Mouse (Mus musculus): ENCODE results near the gene Cacna1s. TPM values are rescaled to one million over a fixed set of nuclear protein-coding genes. Genes with fewer than 3 reads are reported as not detected.
A peak's percentile ranks its signal among the peaks of the same experiment; 100 is the strongest.

Cacna1s gene
- 100 to 1,000 TPM; 558 to 576 TPM for total RNA-seq (2021)
- long read RNA-seq, experiment 1, full-length matches to known transcripts = 478 of 706 reads
- long read RNA-seq, experiment 1, partial matches to known transcripts = 177 of 706 reads
- long read RNA-seq, experiment 1, other reads (novel, unspliced or antisense) = 51 of 706 reads
- long read RNA-seq, experiment 2, full-length matches to known transcripts = 485 of 728 reads
- long read RNA-seq, experiment 2, partial matches to known transcripts = 171 of 728 reads
- long read RNA-seq, experiment 2, other reads (novel, unspliced or antisense) = 72 of 728 reads

DNA sequence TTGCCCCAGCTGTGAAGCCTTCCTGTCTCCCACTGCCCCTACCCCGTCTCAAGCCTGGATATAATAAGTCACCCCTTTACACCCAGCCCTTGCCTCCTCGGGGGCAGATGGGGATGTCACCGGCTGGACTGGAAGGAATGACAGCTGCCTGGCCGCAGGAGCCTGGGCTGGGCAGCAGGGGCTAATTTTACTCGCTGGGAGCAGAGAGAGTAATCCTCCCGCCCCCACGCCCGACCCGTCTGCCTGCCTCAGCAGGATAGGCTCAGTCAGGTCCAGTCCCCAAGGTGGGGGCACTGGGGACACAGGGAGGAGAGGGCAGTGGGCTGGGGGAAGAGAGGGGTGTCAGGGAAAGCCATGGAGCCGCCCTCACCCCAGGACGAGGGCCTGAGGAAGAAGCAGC lies at the start of gene Cacna1s:
TSS of gene Cacna1s (plus strand) at position 204 of the 400 bp plus-strand sequence.
- DNase-seq = peak; percentile 64

DNA sequence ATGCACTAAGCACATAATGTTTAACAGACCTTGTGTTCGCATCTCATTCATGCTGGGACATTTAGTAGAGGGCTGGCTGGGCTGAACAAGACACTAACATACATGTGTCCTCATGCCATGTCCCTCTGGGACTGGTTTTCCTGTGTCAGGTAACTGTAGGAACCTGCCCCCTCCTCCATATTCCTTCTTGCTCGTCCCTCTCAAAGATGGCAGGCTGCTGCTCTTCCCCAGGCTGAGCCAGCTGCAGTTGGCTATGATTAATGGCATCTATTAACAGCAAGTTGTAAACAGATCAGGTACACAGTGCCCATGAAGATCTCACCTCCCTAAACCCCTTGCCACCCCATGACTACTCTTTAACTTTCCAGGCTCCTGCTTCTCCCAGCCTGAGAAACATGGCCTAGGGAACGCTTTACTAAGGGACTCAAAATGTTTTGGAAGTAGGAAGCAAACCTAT lies 46.2 kb upstream of the Cacna1s start, which contains the start of gene Igfn1:
TSS of gene Igfn1 (minus strand) at position 51 of the 457 bp plus-strand sequence.
- no peak for DNase-seq

- peak; percentile 78 for DNase-seq
Measured at GRCm38 (mm10) chr1:136007211-136008158, 45.1 kb upstream of the Cacna1s start, which contains the start of gene Tmem9. TSS of gene Tmem9 (plus strand) at chr1:136008150.

GRCm38 (mm10) chr1:136008159-136008533 lies 44.4 kb upstream of the Cacna1s start:
- no peak for DNase-seq

GRCm38 (mm10) chr1:136010247-136010646 lies 42.3 kb upstream of the Cacna1s start:
- no peak for DNase-seq

DNA sequence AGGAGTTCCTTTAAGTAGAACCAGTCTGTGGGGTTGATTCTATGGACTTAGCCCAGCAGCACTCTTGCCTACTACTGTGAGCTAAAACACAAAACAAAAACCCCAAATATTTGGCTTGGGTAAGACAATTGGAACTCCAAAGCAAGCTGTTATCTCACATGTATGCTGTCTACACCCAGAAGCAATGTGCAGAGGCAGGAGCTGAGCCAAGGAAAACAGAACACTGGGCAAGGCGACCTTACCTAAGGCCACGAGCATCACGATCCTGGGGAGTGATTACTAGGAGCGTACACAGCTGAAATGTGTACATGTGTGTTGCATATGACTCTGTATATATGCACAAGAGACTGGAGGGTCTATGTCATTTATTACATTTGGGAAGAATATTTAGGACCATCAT lies 39.0 kb upstream of the Cacna1s start:
- DNase-seq = no peak

- no peak for DNase-seq
Measured at GRCm38 (mm10) chr1:136014796-136015502, 37.6 kb upstream of the Cacna1s start.

DNA sequence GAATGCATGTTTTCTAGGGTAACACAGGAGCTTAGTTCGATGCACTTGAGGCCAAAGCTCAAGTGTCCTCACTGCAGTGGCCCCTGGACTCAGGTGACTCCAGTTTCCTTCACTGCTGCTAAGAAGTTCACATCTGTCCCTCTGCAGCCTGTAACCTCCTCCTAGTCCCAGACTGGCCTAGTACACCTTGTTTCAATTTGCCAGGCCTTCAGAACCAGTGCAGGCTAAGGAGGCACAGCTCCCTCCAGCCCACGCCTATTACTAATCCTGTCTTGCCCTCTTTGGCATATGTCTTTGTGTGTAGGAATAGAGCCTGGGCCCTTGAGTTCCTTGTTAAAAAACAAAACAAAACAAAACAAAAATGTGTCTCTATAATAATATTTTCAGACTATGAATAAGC lies 35.2 kb upstream of the Cacna1s start:
- DNase-seq = no peak

- DNase-seq = peak; percentile 86
Measured at GRCm38 (mm10) chr1:136017907-136018313, 34.6 kb upstream of the Cacna1s start.

- DNase-seq = peak; percentile 26
Measured at GRCm38 (mm10) chr1:136018390-136019189, 34.0 kb upstream of the Cacna1s start.

DNA sequence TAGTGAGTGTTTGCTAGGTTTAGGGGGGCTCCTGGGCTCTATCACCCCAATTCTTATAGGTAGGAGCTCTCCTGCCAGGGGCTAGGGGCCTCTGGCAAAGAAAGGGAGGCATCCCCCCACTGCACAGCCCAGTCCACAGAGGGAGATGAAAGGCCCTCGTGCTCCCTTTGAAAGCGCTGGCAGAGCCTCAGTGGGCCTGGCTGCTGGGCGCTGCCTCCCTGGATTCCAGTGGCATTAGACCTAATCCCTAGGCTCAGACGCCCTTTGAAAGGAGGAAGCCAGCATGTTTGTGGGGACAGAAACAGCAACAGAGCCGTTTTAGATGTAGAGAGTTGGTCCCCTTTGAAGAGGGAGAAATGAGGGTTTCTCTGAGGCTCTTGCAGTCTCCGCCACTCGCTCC lies 22.3 kb upstream of the Cacna1s start:
- DNase-seq = no peak

- no peak for DNase-seq
Measured at GRCm38 (mm10) chr1:136031697-136032096, 20.9 kb upstream of the Cacna1s start.

DNA sequence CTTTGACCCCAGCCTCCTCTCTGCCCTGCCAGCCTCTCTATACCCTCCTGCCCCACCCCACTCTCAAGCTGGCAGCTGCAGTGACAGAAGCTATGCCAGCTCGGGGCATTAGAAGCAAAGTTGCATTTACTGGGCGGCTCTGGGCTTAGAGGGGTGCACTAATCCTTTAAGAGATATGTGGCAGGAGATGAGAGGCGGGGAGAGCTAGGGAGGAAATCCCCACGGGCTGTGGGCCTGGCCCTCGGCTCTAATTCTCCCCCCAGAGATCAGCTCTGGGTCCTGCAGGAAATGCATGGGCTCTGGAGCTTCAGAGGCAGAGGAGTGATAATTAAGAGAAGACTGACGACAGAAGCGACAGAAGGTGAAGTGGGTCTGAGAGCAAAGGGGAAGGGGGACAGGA lies 19.6 kb upstream of the Cacna1s start:
- no peak for DNase-seq

DNA sequence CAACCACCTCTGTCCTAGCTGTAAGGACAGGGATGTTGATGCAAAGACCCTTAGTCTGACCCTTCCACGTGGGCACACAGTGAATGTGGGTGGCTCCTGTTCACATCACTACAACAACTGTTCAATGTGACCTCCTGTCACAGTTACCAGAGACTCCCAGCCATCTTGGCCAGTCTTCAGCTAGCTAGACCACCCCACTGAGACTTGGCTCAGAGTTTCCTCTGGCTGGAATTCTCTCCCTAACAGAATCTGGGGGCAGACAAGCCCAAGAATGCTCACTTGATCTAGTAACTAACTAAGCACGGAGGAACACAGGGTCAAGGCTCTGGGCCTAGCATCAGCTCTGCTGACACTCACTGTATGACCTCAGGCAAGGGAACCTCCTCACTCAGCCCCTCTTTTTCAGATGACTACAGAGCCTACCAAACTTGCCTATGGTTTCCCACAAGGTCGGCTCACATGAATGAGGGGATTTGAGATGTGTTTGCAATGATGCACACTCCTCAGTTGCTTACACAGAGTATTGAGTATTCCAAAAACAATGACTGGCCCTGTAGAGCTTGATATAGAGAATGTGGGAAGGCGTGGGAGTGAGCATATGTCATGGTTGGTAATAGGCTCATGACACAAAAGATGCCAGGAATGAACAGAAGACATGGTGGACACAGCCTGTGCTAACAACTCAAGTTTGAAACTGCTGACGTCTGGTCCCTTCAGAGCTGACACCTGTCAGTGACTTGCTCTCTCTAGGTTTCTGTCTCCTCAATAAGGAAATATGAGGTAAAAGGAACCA lies 13.6 kb upstream of the Cacna1s start:
- DNase-seq = no peak

- no peak for DNase-seq
Measured at GRCm38 (mm10) chr1:136040452-136040851, 12.1 kb upstream of the Cacna1s start.

DNA sequence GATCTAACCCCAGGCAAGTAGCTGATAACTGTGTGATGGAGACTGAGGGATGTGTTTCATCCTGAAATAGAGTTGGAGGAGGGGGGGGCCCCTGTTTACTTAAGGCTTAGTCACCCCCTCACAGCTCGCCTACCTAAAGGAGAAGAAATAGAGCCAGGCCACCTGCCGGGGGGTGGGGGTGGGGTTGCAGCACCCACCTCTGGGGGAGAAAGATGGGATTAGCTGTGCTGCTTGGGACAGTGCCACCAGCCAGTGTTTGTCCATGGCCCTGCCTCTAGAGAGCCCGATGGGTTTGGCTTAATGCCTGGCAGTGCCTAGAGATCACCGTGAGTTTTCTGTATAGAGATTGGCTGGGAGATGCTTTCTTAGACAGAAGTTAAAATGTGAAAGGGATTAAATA lies 11.7 kb upstream of the Cacna1s start:
- no peak for DNase-seq

GRCm38 (mm10) chr1:136045774-136046173 lies 6.8 kb upstream of the Cacna1s start:
- DNase-seq = peak; percentile 66

GRCm38 (mm10) chr1:136047432-136047831 lies 5.1 kb upstream of the Cacna1s start:
- peak; percentile 32 for DNase-seq

- DNase-seq = no peak
Measured at GRCm38 (mm10) chr1:136047894-136048293, 4.7 kb upstream of the Cacna1s start.

DNA sequence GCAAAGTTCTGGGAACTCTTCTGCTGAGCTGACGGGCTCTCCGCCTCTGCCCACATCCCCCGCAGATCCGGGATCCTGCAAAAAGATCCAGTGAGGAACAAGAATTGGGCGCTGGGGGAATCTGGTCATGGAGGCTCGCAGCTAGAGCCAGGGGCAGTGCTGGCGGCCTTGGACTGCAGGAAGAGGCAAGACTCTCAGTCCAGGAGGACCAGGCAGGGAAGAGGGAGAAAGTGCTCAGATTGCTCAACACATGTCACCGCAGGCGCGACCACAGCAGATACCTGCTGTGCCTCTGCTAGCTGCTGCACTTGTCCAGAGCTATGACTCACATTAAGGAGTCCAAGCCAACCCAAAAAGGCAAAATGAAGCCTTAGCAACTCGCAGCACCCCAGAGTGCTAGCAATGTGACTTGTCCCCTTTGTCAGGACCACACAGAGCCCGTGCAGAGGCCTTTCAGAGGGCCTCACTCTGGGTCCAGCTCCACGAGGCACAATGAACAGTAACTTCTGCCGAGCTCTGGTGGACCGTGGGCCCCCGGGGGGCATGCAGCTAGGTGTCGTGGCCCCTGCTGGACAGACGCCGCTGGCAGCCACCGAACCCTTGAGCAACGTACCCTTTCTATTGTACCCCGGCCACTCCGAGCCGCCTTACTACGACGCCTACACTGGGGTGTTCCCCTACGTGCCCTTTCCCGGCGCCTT lies 2.1 kb upstream of the Cacna1s start, which contains the start of gene Ascl5:
TSS of gene Ascl5 (plus strand) at position 493 of the 701 bp plus-strand sequence.
- peak; percentile 16 for DNase-seq
